Mouse (Mus musculus): ENCODE data around the gene Pdpk1. TPM values are rescaled to one million over a fixed set of nuclear protein-coding genes. Genes with fewer than 3 reads are reported as not detected.
A peak's percentile ranks its signal among the peaks of the same experiment; 100 is the strongest.

Gene Pdpk1
- total and polyA plus RNA-seq, 2 experiments from 2014 or later: 35.4 to 43.2 TPM

- H3K27me3 ChIP-seq (ENCODE audit: control insufficient read depth, insufficient read depth, low read length): no peaks in the 10 kb centered on the region
- ATAC-seq (ENCODE audit: insufficient read depth, low read depth): no peak
- peak overlapping the region; percentile 89 for H3K27ac ChIP-seq (ENCODE audit: low read depth)
- no peak for TF ChIP-seq CTCF (IDR thresholded peaks at IDR 0.05; ENCODE audit: low read depth)
- TF ChIP-seq EP300 (IDR thresholded peaks at IDR 0.05; ENCODE audit: low read depth): no peak
- peak overlapping the region; percentile 98 for H3K4me2 ChIP-seq (ENCODE audit: low read depth, low read length)
- H3K9ac ChIP-seq (replicated peaks; ENCODE audit: low read depth, low read length): peak overlapping the region; percentile 82
- DNase-seq (ENCODE audit: low spot score): no peak
- peaks cover 15% of the 10 kb centered on the region for H3K36me3 ChIP-seq (replicated peaks; ENCODE audit: control insufficient read depth, insufficient read depth, low read length)
- H3K9me3 ChIP-seq (replicated peaks; ENCODE audit: control insufficient read depth, low read length): no peaks in the 10 kb centered on the region
- H3K4me3 ChIP-seq (ENCODE audit: low read depth, low read length): peak overlapping the region; percentile 83
- 19% methylated on average over 17 of the region's 17 CpGs for WGBS
- H3K4me1 ChIP-seq (ENCODE audit: control insufficient read depth, insufficient read depth): peaks cover 15% of the 10 kb centered on the region
These were observed 12.0 kb upstream of the Pdpk1 start for GRCm38 (mm10) chr17:24162584-24163175.

DNA sequence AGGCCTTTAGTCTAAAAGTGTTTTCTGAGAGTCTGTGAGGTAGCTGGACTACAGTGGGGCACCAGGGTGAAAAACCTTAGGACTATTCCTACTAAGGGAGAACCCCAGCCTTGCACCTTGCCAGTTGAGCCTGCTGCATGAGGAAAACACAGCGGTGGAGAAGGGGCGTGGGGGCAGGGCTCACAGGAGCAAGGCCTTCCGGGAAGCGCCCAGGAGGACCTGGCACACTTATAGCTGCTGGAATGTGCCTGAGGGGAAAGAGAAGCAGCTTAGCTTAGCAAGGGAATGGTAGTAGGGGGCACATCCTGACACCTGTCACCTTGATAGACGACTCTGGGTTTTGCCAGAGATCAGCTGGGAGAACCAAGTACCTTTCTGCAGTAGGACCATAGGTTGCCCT, 10.7 kb upstream of the Pdpk1 start:
- no peak overlapping the region for H3K4me3 ChIP-seq (ENCODE audit: low read depth, low read length)
- TF ChIP-seq EP300 (IDR thresholded peaks at IDR 0.05; ENCODE audit: low read depth): no peak
- TF ChIP-seq CTCF (IDR thresholded peaks at IDR 0.05; ENCODE audit: low read depth): no peak
- no peaks in the 10 kb centered on the region for H3K9me3 ChIP-seq (replicated peaks; ENCODE audit: control insufficient read depth, low read length)
- no peaks in the 10 kb centered on the region for H3K27me3 ChIP-seq (ENCODE audit: control insufficient read depth, insufficient read depth, low read length)
- ATAC-seq (ENCODE audit: insufficient read depth, low read depth): no peak
- DNase-seq (ENCODE audit: low spot score): no peak
- peaks cover 7% of the 10 kb centered on the region for H3K36me3 ChIP-seq (replicated peaks; ENCODE audit: control insufficient read depth, insufficient read depth, low read length)
- H3K4me2 ChIP-seq (ENCODE audit: low read depth, low read length): no peak overlapping the region
- H3K9ac ChIP-seq (replicated peaks; ENCODE audit: low read depth, low read length): no peak overlapping the region
- no peak overlapping the region for H3K27ac ChIP-seq (ENCODE audit: low read depth)
- 66% methylated on average over 5 of the region's 5 CpGs for WGBS
- peaks cover 14% of the 10 kb centered on the region for H3K4me1 ChIP-seq (ENCODE audit: control insufficient read depth, insufficient read depth)

DNA sequence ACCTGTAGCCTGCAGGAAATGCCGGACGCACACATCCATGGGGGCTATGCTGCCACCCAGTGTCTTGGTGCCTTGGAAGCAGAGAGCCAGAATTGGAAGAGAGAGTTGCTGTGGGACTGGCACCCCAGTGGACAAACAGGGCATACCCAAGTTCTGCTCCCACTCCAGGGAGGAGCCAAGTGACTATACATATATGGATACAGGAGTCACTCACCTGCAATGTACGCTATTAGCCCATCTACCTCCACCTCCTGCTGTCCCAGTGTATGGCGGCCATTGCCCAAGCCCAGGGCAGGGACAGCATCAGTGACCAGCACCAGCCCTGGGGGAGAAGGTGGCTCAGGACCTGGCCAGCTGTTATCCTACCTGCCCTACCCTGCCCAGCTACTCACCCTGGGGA, 6.8 kb upstream of the Pdpk1 start:
- WGBS: 82% methylated on average over 4 of the region's 4 CpGs
- H3K4me2 ChIP-seq (ENCODE audit: low read depth, low read length): no peak overlapping the region
- no peaks in the 10 kb centered on the region for H3K9me3 ChIP-seq (replicated peaks; ENCODE audit: control insufficient read depth, low read length)
- H3K4me3 ChIP-seq (ENCODE audit: low read depth, low read length): no peak overlapping the region
- no peak for TF ChIP-seq EP300 (IDR thresholded peaks at IDR 0.05; ENCODE audit: low read depth)
- no peak for TF ChIP-seq CTCF (IDR thresholded peaks at IDR 0.05; ENCODE audit: low read depth)
- no peak overlapping the region for H3K9ac ChIP-seq (replicated peaks; ENCODE audit: low read depth, low read length)
- no peaks in the 10 kb centered on the region for H3K27me3 ChIP-seq (ENCODE audit: control insufficient read depth, insufficient read depth, low read length)
- H3K36me3 ChIP-seq (replicated peaks; ENCODE audit: control insufficient read depth, insufficient read depth, low read length): no peaks in the 10 kb centered on the region; the same call in 1 of the 2 replicates
- no peak for ATAC-seq (ENCODE audit: insufficient read depth, low read depth)
- H3K27ac ChIP-seq (ENCODE audit: low read depth): no peak overlapping the region
- H3K4me1 ChIP-seq (ENCODE audit: control insufficient read depth, insufficient read depth): peaks cover 3% of the 10 kb centered on the region
- no peak for DNase-seq (ENCODE audit: low spot score)

GRCm38 (mm10) chr17:24157121-24157520, 6.4 kb upstream of the Pdpk1 start:
- H3K9ac ChIP-seq (replicated peaks; ENCODE audit: low read depth, low read length): no peak overlapping the region
- no peaks in the 10 kb centered on the region for H3K9me3 ChIP-seq (replicated peaks; ENCODE audit: control insufficient read depth, low read length)
- no peak overlapping the region for H3K4me2 ChIP-seq (ENCODE audit: low read depth, low read length)
- TF ChIP-seq EP300 (IDR thresholded peaks at IDR 0.05; ENCODE audit: low read depth) (no peak), CTCF (IDR thresholded peaks at IDR 0.05; ENCODE audit: low read depth) (no peak)
- H3K27me3 ChIP-seq (ENCODE audit: control insufficient read depth, insufficient read depth, low read length): no peaks in the 10 kb centered on the region
- WGBS: 87% methylated on average over 6 of the region's 6 CpGs
- ATAC-seq (ENCODE audit: insufficient read depth, low read depth): no peak
- H3K36me3 ChIP-seq (replicated peaks; ENCODE audit: control insufficient read depth, insufficient read depth, low read length): no peaks in the 10 kb centered on the region; the same call in 1 of the 2 replicates
- no peaks in the 10 kb centered on the region for H3K4me1 ChIP-seq (ENCODE audit: control insufficient read depth, insufficient read depth)
- H3K4me3 ChIP-seq (ENCODE audit: low read depth, low read length): no peak overlapping the region
- H3K27ac ChIP-seq (ENCODE audit: low read depth): no peak overlapping the region
- DNase-seq (ENCODE audit: low spot score): no peak

DNA sequence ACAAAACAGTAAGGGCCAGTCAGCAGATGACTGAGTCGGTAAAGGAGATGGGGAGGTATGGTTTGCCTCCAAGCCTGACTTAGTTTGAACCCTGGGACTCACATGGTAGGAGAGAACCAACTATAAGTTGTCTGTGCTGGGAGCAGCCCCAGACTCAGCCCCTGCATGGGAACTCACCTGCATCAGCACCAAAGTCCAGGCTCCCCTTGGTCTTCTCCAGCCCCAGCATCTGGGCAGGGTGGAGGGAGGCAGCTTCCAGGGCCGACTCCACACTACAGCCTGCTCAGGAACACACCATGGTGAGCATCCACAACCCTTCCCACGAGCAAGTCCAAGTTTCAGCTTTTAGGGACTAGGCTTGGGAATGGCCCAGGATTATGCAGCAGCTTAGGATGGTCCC, 5.7 kb upstream of the Pdpk1 start:
- Histone ChIP-seq H3K9me3 (replicated peaks; ENCODE audit: control insufficient read depth, low read length) (no peaks in the 10 kb centered on the region), H3K4me2 (ENCODE audit: low read depth, low read length) (no peak overlapping the region), H3K27ac (ENCODE audit: low read depth) (no peak overlapping the region), H3K36me3 (replicated peaks; ENCODE audit: control insufficient read depth, insufficient read depth, low read length) (no peaks in the 10 kb centered on the region; the same call in 1 of the 2 replicates), H3K9ac (replicated peaks; ENCODE audit: low read depth, low read length) (no peak overlapping the region), H3K4me3 (ENCODE audit: low read depth, low read length) (no peak overlapping the region), H3K4me1 (ENCODE audit: control insufficient read depth, insufficient read depth) (0 out of 2 replicates have a peak, but pooled peaks cover 5% of the 10 kb centered on the region), H3K27me3 (ENCODE audit: control insufficient read depth, insufficient read depth, low read length) (no peaks in the 10 kb centered on the region)
- no peak for DNase-seq (ENCODE audit: low spot score)
- ATAC-seq (ENCODE audit: insufficient read depth, low read depth): no peak
- 79% methylated on average over 3 of the region's 3 CpGs for WGBS
- TF ChIP-seq CTCF (IDR thresholded peaks at IDR 0.05; ENCODE audit: low read depth) (no peak), EP300 (IDR thresholded peaks at IDR 0.05; ENCODE audit: low read depth) (no peak)

DNA sequence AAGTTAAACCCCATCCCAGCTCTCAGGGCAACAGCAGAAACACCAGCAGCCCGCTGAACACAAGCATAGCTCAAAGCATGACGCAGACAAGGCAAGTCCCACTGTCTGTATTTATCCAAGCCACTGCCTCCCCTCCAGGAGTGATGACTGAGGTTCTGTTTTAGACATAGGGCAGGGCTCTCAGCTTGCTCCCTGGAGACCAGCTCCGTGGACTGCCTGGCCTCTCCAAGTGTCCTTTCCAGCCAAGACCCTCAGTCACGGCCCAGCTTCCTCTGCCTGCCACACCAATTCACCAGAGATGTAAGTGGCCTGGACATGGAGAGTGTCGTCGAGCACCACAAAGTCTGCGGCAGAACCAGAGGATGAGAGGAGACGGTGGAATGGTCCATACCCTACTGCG, 5.0 kb upstream of the Pdpk1 start:
- DNase-seq (ENCODE audit: low spot score) (no peak), ATAC-seq (ENCODE audit: insufficient read depth, low read depth) (no peak)
- WGBS: 91% methylated on average over 9 of the region's 9 CpGs
- Histone ChIP-seq H3K4me2 (ENCODE audit: low read depth, low read length) (no peak overlapping the region), H3K4me1 (ENCODE audit: control insufficient read depth, insufficient read depth) (0 out of 2 replicates have a peak, but pooled peaks cover 6% of the 10 kb centered on the region), H3K27me3 (ENCODE audit: control insufficient read depth, insufficient read depth, low read length) (no peaks in the 10 kb centered on the region), H3K9ac (replicated peaks; ENCODE audit: low read depth, low read length) (no peak overlapping the region), H3K4me3 (ENCODE audit: low read depth, low read length) (no peak overlapping the region), H3K9me3 (replicated peaks; ENCODE audit: control insufficient read depth, low read length) (no peaks in the 10 kb centered on the region), H3K27ac (ENCODE audit: low read depth) (no peak overlapping the region), H3K36me3 (replicated peaks; ENCODE audit: control insufficient read depth, insufficient read depth, low read length) (no peaks in the 10 kb centered on the region; the same call in 1 of the 2 replicates)
- TF ChIP-seq CTCF (IDR thresholded peaks at IDR 0.05; ENCODE audit: low read depth): no peak
- no peak for TF ChIP-seq EP300 (IDR thresholded peaks at IDR 0.05; ENCODE audit: low read depth)
